Mouse (Mus musculus): ENCODE results near the gene 4933402D24Rik. TPM values are rescaled to one million over a fixed set of nuclear protein-coding genes. Genes with fewer than 3 reads are reported as not detected.

Gene 4933402D24Rik
- polyA plus RNA-seq (2014; fragmentation: Nextera tagmentation; extraction: Ambion mirVana) = 0.10 and 0.19 TPM in 2 replicates

GRCm38 (mm10) chr1:63769167-63769566 lies at the start of gene 4933402D24Rik:
TSS of gene 4933402D24Rik (minus strand) at chr1:63769267.
- Histone ChIP-seq H3K4me2 (ENCODE audit: low read depth, severe bottlenecking) (no peak within 1 kb of the TSS), H3K4me3 (ENCODE audit: low read depth, low read length) (no peak within 1 kb of the TSS), H3K27ac (replicated peaks; ENCODE audit: low read depth, low read length) (no peak within 1 kb of the TSS), H3K27me3 (ENCODE audit: control insufficient read depth, insufficient read depth, low read length) (no peaks in the 10 kb centered on the region), H3K9me3 (ENCODE audit: control insufficient read depth, low read length) (no peaks in the 10 kb centered on the region), H3K36me3 (ENCODE audit: control insufficient read depth, insufficient read depth, low read length) (no peaks in the 10 kb centered on the region), H3K4me1 (ENCODE audit: control insufficient read depth, insufficient read depth, low read length) (peaks cover 6% of the 10 kb centered on the region; the same call in 1 of the 2 replicates), H3K9ac (ENCODE audit: low read length) (no peak within 1 kb of the TSS)
- DNase-seq (ENCODE audit: low spot score) (no peak), ATAC-seq (ENCODE audit: insufficient number of reproducible peaks, low FRiP score, low TSS enrichment, low read depth) (no peak)
- 88% methylated on average over 5 of the region's 5 CpGs for WGBS

- 37% methylated on average over 3 of the region's 3 CpGs for WGBS
- no peak overlapping the region for H3K4me3 ChIP-seq (ENCODE audit: low read depth, low read length)
- 0 out of 2 replicates have a peak, but pooled peaks cover 3% of the 10 kb centered on the region for H3K4me1 ChIP-seq (ENCODE audit: control insufficient read depth, insufficient read depth, low read length)
- H3K9ac ChIP-seq (ENCODE audit: low read length) = no peak overlapping the region
- H3K36me3 ChIP-seq (ENCODE audit: control insufficient read depth, insufficient read depth, low read length) = no peaks in the 10 kb centered on the region
- DNase-seq (ENCODE audit: low spot score) = no peak
- H3K9me3 ChIP-seq (ENCODE audit: control insufficient read depth, low read length) = no peaks in the 10 kb centered on the region
- ATAC-seq (ENCODE audit: insufficient number of reproducible peaks, low FRiP score, low TSS enrichment, low read depth) = peak; percentile 68; the same call in 1 of the 2 replicates
- H3K4me2 ChIP-seq (ENCODE audit: low read depth, severe bottlenecking) = no peak overlapping the region
- H3K27me3 ChIP-seq (ENCODE audit: control insufficient read depth, insufficient read depth, low read length) = no peaks in the 10 kb centered on the region
- no peak overlapping the region for H3K27ac ChIP-seq (replicated peaks; ENCODE audit: low read depth, low read length)
These were observed 39.5 kb upstream of the 4933402D24Rik start for GRCm38 (mm10) chr1:63808584-63808983.

- Histone ChIP-seq H3K36me3 (ENCODE audit: control insufficient read depth, insufficient read depth, low read length) (no peaks in the 10 kb centered on the region), H3K9me3 (ENCODE audit: control insufficient read depth, low read length) (no peaks in the 10 kb centered on the region), H3K4me1 (ENCODE audit: control insufficient read depth, insufficient read depth, low read length) (0 out of 2 replicates have a peak, but pooled peaks cover 3% of the 10 kb centered on the region), H3K27ac (replicated peaks; ENCODE audit: low read depth, low read length) (no peak overlapping the region), H3K4me2 (ENCODE audit: low read depth, severe bottlenecking) (no peak overlapping the region), H3K9ac (ENCODE audit: low read length) (no peak overlapping the region), H3K4me3 (ENCODE audit: low read depth, low read length) (no peak overlapping the region), H3K27me3 (ENCODE audit: control insufficient read depth, insufficient read depth, low read length) (no peaks in the 10 kb centered on the region)
- DNase-seq (ENCODE audit: low spot score) = no peak
- ATAC-seq (ENCODE audit: insufficient number of reproducible peaks, low FRiP score, low TSS enrichment, low read depth) = no peak
These were observed 36.0 kb upstream of the 4933402D24Rik start for GRCm38 (mm10) chr1:63805095-63805494.

- Histone ChIP-seq H3K4me2 (ENCODE audit: low read depth, severe bottlenecking) (no peak overlapping the region), H3K9ac (ENCODE audit: low read length) (no peak overlapping the region), H3K27ac (replicated peaks; ENCODE audit: low read depth, low read length) (no peak overlapping the region), H3K36me3 (ENCODE audit: control insufficient read depth, insufficient read depth, low read length) (no peaks in the 10 kb centered on the region), H3K4me3 (ENCODE audit: low read depth, low read length) (no peak overlapping the region), H3K9me3 (ENCODE audit: control insufficient read depth, low read length) (no peaks in the 10 kb centered on the region), H3K4me1 (ENCODE audit: control insufficient read depth, insufficient read depth, low read length) (no peaks in the 10 kb centered on the region), H3K27me3 (ENCODE audit: control insufficient read depth, insufficient read depth, low read length) (no peaks in the 10 kb centered on the region)
- no peak for ATAC-seq (ENCODE audit: insufficient number of reproducible peaks, low FRiP score, low TSS enrichment, low read depth)
- no peak for DNase-seq (ENCODE audit: low spot score)
These were observed 25.3 kb upstream of the 4933402D24Rik start for GRCm38 (mm10) chr1:63794326-63794725.

- H3K4me1 ChIP-seq (ENCODE audit: control insufficient read depth, insufficient read depth, low read length) = 0 out of 2 replicates have a peak, but pooled peaks cover 2% of the 10 kb centered on the region
- DNase-seq (ENCODE audit: low spot score) (no peak), ATAC-seq (ENCODE audit: insufficient number of reproducible peaks, low FRiP score, low TSS enrichment, low read depth) (no peak)
- no peak overlapping the region for H3K4me3 ChIP-seq (ENCODE audit: low read depth, low read length)
- H3K9me3 ChIP-seq (ENCODE audit: control insufficient read depth, low read length) = no peaks in the 10 kb centered on the region
- no peaks in the 10 kb centered on the region for H3K36me3 ChIP-seq (ENCODE audit: control insufficient read depth, insufficient read depth, low read length)
- H3K27me3 ChIP-seq (ENCODE audit: control insufficient read depth, insufficient read depth, low read length) = no peaks in the 10 kb centered on the region
- no peak overlapping the region for H3K9ac ChIP-seq (ENCODE audit: low read length)
- H3K27ac ChIP-seq (replicated peaks; ENCODE audit: low read depth, low read length) = no peak overlapping the region
- H3K4me2 ChIP-seq (ENCODE audit: low read depth, severe bottlenecking) = no peak overlapping the region
- WGBS = 56% methylated on average over 4 of the region's 4 CpGs
These were observed 8.0 kb upstream of the 4933402D24Rik start for GRCm38 (mm10) chr1:63776902-63777630.

- no peak overlapping the region for H3K9ac ChIP-seq (ENCODE audit: low read length)
- no peaks in the 10 kb centered on the region for H3K36me3 ChIP-seq (ENCODE audit: control insufficient read depth, insufficient read depth, low read length)
- H3K27ac ChIP-seq (replicated peaks; ENCODE audit: low read depth, low read length) = no peak overlapping the region
- no peak overlapping the region for H3K4me3 ChIP-seq (ENCODE audit: low read depth, low read length)
- no peak for ATAC-seq (ENCODE audit: insufficient number of reproducible peaks, low FRiP score, low TSS enrichment, low read depth)
- no peak overlapping the region for H3K4me2 ChIP-seq (ENCODE audit: low read depth, severe bottlenecking)
- 0 out of 2 replicates have a peak, but pooled peaks cover 2% of the 10 kb centered on the region for H3K4me1 ChIP-seq (ENCODE audit: control insufficient read depth, insufficient read depth, low read length)
- no peaks in the 10 kb centered on the region for H3K9me3 ChIP-seq (ENCODE audit: control insufficient read depth, low read length)
- H3K27me3 ChIP-seq (ENCODE audit: control insufficient read depth, insufficient read depth, low read length) = no peaks in the 10 kb centered on the region
- DNase-seq (ENCODE audit: low spot score) = no peak
- WGBS = 65% methylated on average over 1 of the region's 1 CpGs
These were observed 7.3 kb upstream of the 4933402D24Rik start for GRCm38 (mm10) chr1:63776396-63776795.

GRCm38 (mm10) chr1:63770309-63770708 lies 1.2 kb upstream of the 4933402D24Rik start:
- no peaks in the 10 kb centered on the region for H3K27me3 ChIP-seq (ENCODE audit: control insufficient read depth, insufficient read depth, low read length)
- DNase-seq (ENCODE audit: low spot score) (no peak), ATAC-seq (ENCODE audit: insufficient number of reproducible peaks, low FRiP score, low TSS enrichment, low read depth) (no peak)
- peaks cover 6% of the 10 kb centered on the region; the same call in 1 of the 2 replicates for H3K4me1 ChIP-seq (ENCODE audit: control insufficient read depth, insufficient read depth, low read length)
- no peak overlapping the region for H3K9ac ChIP-seq (ENCODE audit: low read length)
- WGBS = 92% methylated on average over 7 of the region's 7 CpGs
- H3K27ac ChIP-seq (replicated peaks; ENCODE audit: low read depth, low read length) = no peak overlapping the region
- no peak overlapping the region for H3K4me3 ChIP-seq (ENCODE audit: low read depth, low read length)
- H3K9me3 ChIP-seq (ENCODE audit: control insufficient read depth, low read length) = no peaks in the 10 kb centered on the region
- H3K4me2 ChIP-seq (ENCODE audit: low read depth, severe bottlenecking) = no peak overlapping the region
- no peaks in the 10 kb centered on the region for H3K36me3 ChIP-seq (ENCODE audit: control insufficient read depth, insufficient read depth, low read length)

GRCm38 (mm10) chr1:63768112-63768511 lies 955 bp downstream of the 4933402D24Rik start:
- peak; percentile 60; the same call in 1 of the 2 replicates for ATAC-seq (ENCODE audit: insufficient number of reproducible peaks, low FRiP score, low TSS enrichment, low read depth)
- peaks cover 11% of the 10 kb centered on the region; the same call in 1 of the 2 replicates for H3K4me1 ChIP-seq (ENCODE audit: control insufficient read depth, insufficient read depth, low read length)
- H3K4me3 ChIP-seq (ENCODE audit: low read depth, low read length) = no peak overlapping the region
- WGBS = 36% methylated on average over 8 of the region's 8 CpGs
- H3K9ac ChIP-seq (ENCODE audit: low read length) = no peak overlapping the region
- no peak overlapping the region for H3K4me2 ChIP-seq (ENCODE audit: low read depth, severe bottlenecking)
- H3K27me3 ChIP-seq (ENCODE audit: control insufficient read depth, insufficient read depth, low read length) = no peaks in the 10 kb centered on the region
- no peaks in the 10 kb centered on the region for H3K36me3 ChIP-seq (ENCODE audit: control insufficient read depth, insufficient read depth, low read length)
- DNase-seq (ENCODE audit: low spot score) = peak; percentile 52
- H3K9me3 ChIP-seq (ENCODE audit: control insufficient read depth, low read length) = no peaks in the 10 kb centered on the region
- H3K27ac ChIP-seq (replicated peaks; ENCODE audit: low read depth, low read length) = no peak overlapping the region

Data from limb, embryonic 11.5 days (tissue).